9 mouse cellular contexts compared by ENCODE assay signal in genomic region chr17:32753634-32754033, GRCm38 (mm10). TPM values are rescaled to one million over a fixed set of nuclear protein-coding genes. Genes with fewer than 3 reads are reported as not detected.
DNase-seq lines count a peak whose midpoint lies in the region; ATAC-seq lines count a peak whose summit lies in the region.
"Had no signal": no experiment of that assay in that cellular context is flagged by ENCODE, and none has a peak within 500 bp of the region (broad histone marks: within the 10 kb centered on the region; RNA-seq: fewer than 3 reads in every experiment).

No protein-coding gene starts in this region.

- no peak overlapping the region for H3K4me2 ChIP-seq in heart, embryonic 11.5 days
- H3K4me2 ChIP-seq: liver, embryonic 15.5 days had no signal

- no peaks in the 10 kb centered on the region for H3K9me3 ChIP-seq in heart, embryonic 11.5 days (replicated peaks; ENCODE audit: control insufficient read depth, low read length)
- H3K9me3 ChIP-seq: liver, embryonic 15.5 days had no signal

- intact Hi-C loops in heart, postnatal 25 days (cut with DNase I): no loop called here
- intact Hi-C loops in left cerebral cortex, postnatal 25 days (cut with DNase I): no loop called here

- no peak overlapping the region for H3K27ac ChIP-seq in heart, embryonic 11.5 days (ENCODE audit: low read depth, low read length)
- H3K27ac ChIP-seq: liver, embryonic 15.5 days had no signal

- 14% methylated on average over 12 of the region's 12 CpGs for WGBS in heart, embryonic 11.5 days (ENCODE audit: insufficient replicate concordance)

- H3K4me3 ChIP-seq in heart, embryonic 11.5 days (ENCODE audit: low read depth, low read length): no peak overlapping the region
- H3K4me3 ChIP-seq: liver, embryonic 15.5 days had no signal

- no peaks in the 10 kb centered on the region for H3K36me3 ChIP-seq in heart, embryonic 11.5 days (ENCODE audit: control insufficient read depth, insufficient read depth, low read length)
- H3K36me3 ChIP-seq: liver, embryonic 15.5 days had no signal

- H3K4me1 ChIP-seq in heart, embryonic 11.5 days (ENCODE audit: control insufficient read depth, insufficient read depth, low read length): no peaks in the 10 kb centered on the region
- H3K4me1 ChIP-seq: liver, embryonic 15.5 days had no signal

- H3K9ac ChIP-seq in heart, embryonic 11.5 days (ENCODE audit: low read depth, low read length): no peak overlapping the region
- H3K9ac ChIP-seq: liver, embryonic 15.5 days had no signal

- H3K27me3 ChIP-seq in heart, embryonic 11.5 days (ENCODE audit: control insufficient read depth, insufficient read depth, low read length): no peaks in the 10 kb centered on the region
- H3K27me3 ChIP-seq: liver, embryonic 15.5 days had no signal

- 0 out of 2 replicates have a peak, but pooled peaks have one; percentile 22 for ATAC-seq in heart, embryonic 11.5 days (replicated peaks; ENCODE audit: insufficient number of reproducible peaks, low FRiP score, low TSS enrichment)

- no peak for DNase-seq in heart, postnatal 25 days (ENCODE audit: low spot score)
- DNase-seq in NIH3T3 (ENCODE audit: low read depth): peak; percentile 48
- peak; percentile 55 for DNase-seq in embryo, embryonic 11 days
- peak; percentile 33 for DNase-seq in kidney, adult 9 months
- peak; percentile 27 for DNase-seq in ovary, postnatal 14 days (ENCODE audit: low spot score)
- DNase-seq in left cerebral cortex, postnatal 25 days (ENCODE audit: low spot score in 2 of 2): no peak
- no peak for DNase-seq in right cerebral cortex, adult 18-20 months

RNA-seq across cellular contexts. Expression of gene Zfp871, which starts 34.5 kb away (rescaled TPM):
- 26.7 and 35.0 TPM in 2 replicates for polyA plus RNA-seq in heart, embryonic 11.5 days (2014; fragmentation: Nextera tagmentation; extraction: Ambion mirVana)
- total RNA-seq in heart, postnatal 25 days (2021): 10 to 100 TPM; 25.7 to 31.9 TPM
- total RNA-seq in left cerebral cortex, postnatal 25 days (2021): 10 to 100 TPM; 84.8 to 93.7 TPM

RNA-seq across cellular contexts. Expression of gene Zfp811, which starts 56.1 kb away (rescaled TPM):
- 1.00 and 2.1 TPM in 2 replicates for polyA plus RNA-seq in heart, embryonic 11.5 days (2014; fragmentation: Nextera tagmentation; extraction: Ambion mirVana)
- total RNA-seq in heart, postnatal 25 days (2021): under 1 TPM in 1 of 2 experiments, not detected in 1; 0.26 TPM
- total RNA-seq in left cerebral cortex, postnatal 25 days (2021): 1 to 10 TPM; 6.1 to 7.5 TPM

Comparison
In these comparisons a context has a peak if more than half of its experiments do, and no peak if none do; other contexts are left out.
1. DNase-seq: peak in NIH3T3 (single experiment), embryo, embryonic 11 days (single experiment), kidney, adult 9 months (single experiment) and ovary, postnatal 14 days (single experiment); none in heart, postnatal 25 days (single experiment), left cerebral cortex, postnatal 25 days (0 of 2) and right cerebral cortex, adult 18-20 months (single experiment).
2. RNA of gene Zfp811, which starts 56.1 kb away (total RNA-seq): 6.1 to 7.5 TPM in left cerebral cortex, postnatal 25 days; 0.26 TPM in heart, postnatal 25 days; every median in the first group is over 4 times any median in the second.